Mouse (Mus musculus): ENCODE results near the gene Stfa3. TPM values are rescaled to one million over a fixed set of nuclear protein-coding genes. Genes with fewer than 3 reads are reported as not detected.

The Stfa3 gene
- total RNA-seq, 1 experiment from 2014 or later = 4.3 TPM

Other genes with a start within 250 kb of the Stfa3 start
- gene Gm5416, start 245.0 kb downstream of the Stfa3 start, total RNA-seq (2017) = 2.7 TPM in 1 of 2 replicates, not detected in the other
- gene 2010005H15Rik, start 233.9 kb downstream of the Stfa3 start, total RNA-seq (2017) = 3.3 TPM in 1 of 2 replicates, not detected in the other
- 15.6 and 16.3 TPM in 2 replicates for gene Stfa1, start 178.4 kb downstream of the Stfa3 start, total RNA-seq (2017)
- gene BC117090, start 121.1 kb downstream of the Stfa3 start, total RNA-seq (2017) = not detected in 2 replicates
- gene BC100530, start 87.6 kb downstream of the Stfa3 start, total RNA-seq (2017) = 10.0 and 11.0 TPM in 2 replicates
- 1.2 TPM in 1 of 2 replicates, not detected in the other for gene Stfa2, start 46.9 kb downstream of the Stfa3 start, total RNA-seq (2017)
- gene Casr, start 106.7 kb upstream of the Stfa3 start, total RNA-seq (2017) = not detected in 2 replicates
- gene Cd86, start 210.7 kb upstream of the Stfa3 start, total RNA-seq (2017) = 50.7 and 56.0 TPM in 2 replicates
- 3.8 and 4.4 TPM in 2 replicates for gene Ildr1, start 238.6 kb upstream of the Stfa3 start, total RNA-seq (2017)